Mouse (Mus musculus): Measurements from ENCODE around the gene Cdk5rap1.
"Not testable (repeated sequence)": the region's sequence is repeated elsewhere in the genome, so short reads cannot be mapped to it uniquely, and the experiment has no call there.

Gene Cdk5rap1

GRCm38 (mm10) chr2:154374807-154375601 is 2.2 kb upstream of the Cdk5rap1 start:
- no peak for DNase-seq

- peak; percentile 75 to 82 for DNase-seq
Observed at GRCm38 (mm10) chr2:154373961-154374632, 1.3 kb upstream of the Cdk5rap1 start.

GRCm38 (mm10) chr2:154372151-154372829 is 520 bp downstream of the Cdk5rap1 start:
- peak; percentile 91 to 93 for DNase-seq

GRCm38 (mm10) chr2:154367510-154367909 is 5.3 kb downstream of the Cdk5rap1 start:
- DNase-seq: no peak

- not testable (repeated sequence) for DNase-seq
Observed at GRCm38 (mm10) chr2:154354000-154354425, 18.8 kb downstream of the Cdk5rap1 start.

GRCm38 (mm10) chr2:154348152-154348551 is 24.7 kb downstream of the Cdk5rap1 start:
- DNase-seq: no peak

- DNase-seq: no peak
Observed at GRCm38 (mm10) chr2:154339356-154339755, 33.5 kb downstream of the Cdk5rap1 start.

- no peak for DNase-seq
Observed at GRCm38 (mm10) chr2:154338161-154338560, 34.6 kb downstream of the Cdk5rap1 start.

- DNase-seq: no peak
Observed at GRCm38 (mm10) chr2:154335572-154335971, 37.2 kb downstream of the Cdk5rap1 start.

- no peak for DNase-seq
Observed at GRCm38 (mm10) chr2:154326852-154327251, 46.0 kb downstream of the Cdk5rap1 start.

- DNase-seq: not testable (repeated sequence)
Observed at GRCm38 (mm10) chr2:154313771-154314170, 59.0 kb downstream of the Cdk5rap1 start.

GRCm38 (mm10) chr2:154306927-154307326 is 65.9 kb downstream of the Cdk5rap1 start, which contains the start of gene Bpifb9b:
Gene Bpifb9b, plus strand, starts transcription at chr2:154307227.
- not testable (repeated sequence) for DNase-seq

- DNase-seq: not testable (repeated sequence)
Observed at GRCm38 (mm10) chr2:154304604-154305003, 68.2 kb downstream of the Cdk5rap1 start.

- DNase-seq: peak in 1 of 2 experiments; percentile 48
Observed at GRCm38 (mm10) chr2:154301763-154302162, 71.0 kb downstream of the Cdk5rap1 start.

- peak; percentile 65 to 82 for DNase-seq
Observed at GRCm38 (mm10) chr2:154300496-154300895, 72.3 kb downstream of the Cdk5rap1 start.

GRCm38 (mm10) chr2:154294746-154295145 is 78.1 kb downstream of the Cdk5rap1 start:
- DNase-seq: peak in 1 of 2 experiments; percentile 75

- no peak for DNase-seq
Observed at GRCm38 (mm10) chr2:154292833-154293232, 80.0 kb downstream of the Cdk5rap1 start.

- DNase-seq: not testable (repeated sequence)
Observed at GRCm38 (mm10) chr2:154291866-154292265, 80.9 kb downstream of the Cdk5rap1 start.

Data from kidney, postnatal 25 days (tissue).